Mouse (Mus musculus) Patski (cell line): ENCODE measurements around the gene Notch2. TPM values are rescaled to one million over a fixed set of nuclear protein-coding genes. Genes with fewer than 3 reads are reported as not detected.
A peak's percentile ranks its signal among the peaks of the same experiment; 100 is the strongest.

ENCODE experiments used
- ATAC-seq: fragments of 100-300 bp; one replicate; pipeline ENCODE4 v1.8.0; 2021
- CTCF ChIA-PET: fragments of 350-600 bp; sonication (Branson Sonifier 250); formaldehyde crosslinking; loops from one replicate; lab custom pipeline; 2022; ENCODE audit warnings: inconsistent platforms; lab: Charles Lee
- POLR2A ChIA-PET: fragments of 350-600 bp; sonication (Branson Sonifier 250); formaldehyde crosslinking; loops from one replicate; lab custom pipeline; 2022; ENCODE audit warnings: antibody characterized with exemption, inconsistent platforms; lab: Charles Lee
- DNase-seq: peaks from one replicate; pipeline ENCODE4 v3.0.0-alpha.2; 2011; ENCODE audit warnings: low read depth, low spot score
- H3K27me3 ChIP-seq: fragments of 371-371 bp; one replicate; pipeline ENCODE4 v1.5.1; 2021
- CTCF ChIP-seq: fragments of 100-300 bp; IDR thresholded peaks from one replicate; pipeline ENCODE4 v1.5.1; 2021
- in situ Hi-C: fragments of 300-500 bp; cut with MboI; formaldehyde crosslinking; loops from 3 replicates; pipeline ENCODE4 v1.11.1; 2018; ENCODE audit warnings: low pct_unique_long_range_greater_than_20kb, mixed read lengths
- polyA plus RNA-seq: library from polyadenylated mRNA; unstranded; gene quantifications from one replicate; pipeline ENCODE4 v1.2.3, GENCODE M21; 2021

Gene Notch2
- polyA plus RNA-seq, 1 experiment from 2014 or later: 65.2 TPM

DNA sequence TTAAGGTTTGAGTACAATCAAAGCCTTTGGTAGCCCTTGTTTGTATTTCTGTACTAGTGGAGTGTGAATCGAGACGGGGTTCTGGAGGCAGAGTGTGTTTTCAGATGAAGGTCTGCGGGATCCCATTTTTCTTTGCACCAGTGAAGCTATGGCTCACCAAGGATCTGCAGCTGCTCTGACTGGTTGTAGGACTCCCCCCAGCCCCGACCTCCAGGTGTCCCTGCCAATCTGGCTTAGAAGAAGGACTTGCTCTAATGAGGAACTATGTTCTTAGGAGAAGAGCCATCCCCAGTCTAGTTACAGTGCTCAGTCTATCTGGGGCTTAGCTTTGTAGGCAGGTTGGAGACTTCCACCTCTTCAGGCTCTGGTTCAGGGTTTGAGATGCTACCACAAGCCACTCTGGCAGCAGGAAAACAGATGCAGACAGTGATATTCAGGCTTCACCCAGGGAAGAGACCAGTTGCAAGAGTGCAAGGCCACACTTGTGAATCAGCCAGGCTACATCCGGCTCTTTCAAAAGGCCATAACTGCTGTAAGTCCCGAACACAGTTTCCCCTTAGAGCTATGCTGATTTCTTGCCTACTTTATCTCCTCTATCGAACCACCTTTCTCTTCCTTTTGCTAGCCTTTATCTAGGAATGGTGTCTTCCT lies 4.0 kb upstream of the Notch2 start:
- CTCF ChIA-PET: interaction anchor here (1.6 to 1.7 kb wide), 3 partner anchors 10 to 44 kb away, joined by 3 to 4 read pairs (median 3); no protein-coding TSS in a partner anchor
- in situ Hi-C loops: no loop called here
- no peaks in the 10 kb centered on the region for H3K27me3 ChIP-seq
- POLR2A ChIA-PET: no interaction called here
- ATAC-seq (no peak), DNase-seq (no peak)
- no peak for TF ChIP-seq CTCF

DNA sequence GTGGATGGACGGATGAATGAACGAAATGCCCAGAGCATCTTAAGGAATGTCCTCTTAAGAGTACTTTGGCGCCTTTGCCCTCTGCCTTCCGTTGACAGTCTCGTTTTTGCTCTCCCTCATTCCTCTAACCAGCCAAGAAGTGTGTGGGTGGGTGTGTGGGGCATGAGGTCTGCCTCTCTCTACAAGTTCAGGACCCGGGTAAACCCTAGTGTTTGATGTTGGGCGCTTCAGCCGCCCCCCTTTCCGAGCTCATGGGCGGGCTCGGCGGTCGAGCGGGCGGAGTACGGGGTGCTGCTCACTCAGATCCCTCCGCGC lies 284 bp upstream of the Notch2 start:
- H3K27me3 ChIP-seq: no peaks in the 10 kb centered on the region
- ATAC-seq (peak; percentile 7), DNase-seq (no peak)
- CTCF ChIA-PET: interaction anchor here (0.6 to 1.8 kb wide), 7 partner anchors 18 to 109 kb away, joined by 3 to 5 read pairs (median 4); no protein-coding TSS in a partner anchor
- TF ChIP-seq CTCF: no peak
- in situ Hi-C loops: loop anchor here (5.0 to 10.0 kb wide), 2 partner anchors 76 to 248 kb away; no protein-coding TSS in a partner anchor
- POLR2A ChIA-PET: interaction anchor here (0.9 to 1.7 kb wide), 15 partner anchors 11 to 108 kb away, joined by 3 to 6 read pairs (median 3); no protein-coding TSS in a partner anchor

DNA sequence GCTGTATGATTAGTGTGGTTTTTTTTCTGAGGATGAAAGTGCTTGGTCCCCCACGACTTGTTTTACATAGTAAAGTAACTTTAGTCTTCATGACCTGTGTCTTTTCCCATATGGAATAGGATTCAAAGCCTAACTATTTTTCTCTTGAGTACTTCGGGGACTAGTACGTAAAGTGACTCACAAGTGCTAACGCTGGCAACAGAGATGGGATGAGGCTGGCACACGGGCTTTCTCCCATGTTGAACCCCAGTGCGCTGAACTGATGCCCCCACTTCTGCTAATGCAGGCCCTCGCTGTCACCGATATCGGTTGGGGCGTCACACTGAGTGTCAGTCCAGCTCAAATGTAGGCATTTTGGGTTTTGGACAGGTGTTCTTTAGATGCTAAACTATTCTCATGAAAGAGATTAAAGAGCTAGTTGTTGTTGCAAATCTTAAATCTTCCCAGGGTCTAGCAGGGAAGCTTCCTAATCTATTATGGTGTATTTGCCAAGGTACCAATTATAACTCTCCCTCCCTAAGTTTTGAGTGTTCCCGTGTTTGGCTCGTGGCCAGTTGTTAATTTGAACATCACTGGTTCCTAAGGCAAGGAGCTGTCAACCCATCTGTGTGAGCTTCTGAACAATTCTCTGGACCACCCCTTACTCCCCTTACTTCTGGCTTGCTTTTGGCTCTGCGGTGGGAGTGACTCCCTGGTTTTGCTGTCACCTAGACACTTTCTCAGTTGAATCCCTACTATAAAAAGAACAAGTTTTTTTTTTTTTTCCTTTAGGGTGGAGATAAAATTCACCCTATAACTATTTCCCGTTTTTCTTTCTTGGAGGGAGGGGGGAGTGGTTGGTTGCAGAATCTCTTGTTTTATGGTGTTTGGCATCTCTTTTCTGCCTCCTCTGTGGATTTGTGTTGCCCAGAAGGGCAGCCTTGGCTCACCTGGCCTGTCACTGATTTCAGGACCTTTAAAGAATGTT lies 2.2 kb downstream of the Notch2 start:
- in situ Hi-C loops: loop anchor here (5.0 to 10.0 kb wide), 3 partner anchors 37 to 251 kb away; no protein-coding TSS in a partner anchor
- ChIA-PET CTCF (interaction anchor here (1.0 to 1.5 kb wide), 4 partner anchors 8 to 85 kb away, joined by 3 to 4 read pairs (median 3); no protein-coding TSS in a partner anchor), POLR2A (interaction anchor here (0.6 to 1.3 kb wide), 5 partner anchors 9 to 45 kb away, joined by 3 to 4 read pairs (median 3); no protein-coding TSS in a partner anchor)
- no peak for TF ChIP-seq CTCF
- no peak for DNase-seq
- no peak for ATAC-seq
- no peaks in the 10 kb centered on the region for H3K27me3 ChIP-seq

DNA sequence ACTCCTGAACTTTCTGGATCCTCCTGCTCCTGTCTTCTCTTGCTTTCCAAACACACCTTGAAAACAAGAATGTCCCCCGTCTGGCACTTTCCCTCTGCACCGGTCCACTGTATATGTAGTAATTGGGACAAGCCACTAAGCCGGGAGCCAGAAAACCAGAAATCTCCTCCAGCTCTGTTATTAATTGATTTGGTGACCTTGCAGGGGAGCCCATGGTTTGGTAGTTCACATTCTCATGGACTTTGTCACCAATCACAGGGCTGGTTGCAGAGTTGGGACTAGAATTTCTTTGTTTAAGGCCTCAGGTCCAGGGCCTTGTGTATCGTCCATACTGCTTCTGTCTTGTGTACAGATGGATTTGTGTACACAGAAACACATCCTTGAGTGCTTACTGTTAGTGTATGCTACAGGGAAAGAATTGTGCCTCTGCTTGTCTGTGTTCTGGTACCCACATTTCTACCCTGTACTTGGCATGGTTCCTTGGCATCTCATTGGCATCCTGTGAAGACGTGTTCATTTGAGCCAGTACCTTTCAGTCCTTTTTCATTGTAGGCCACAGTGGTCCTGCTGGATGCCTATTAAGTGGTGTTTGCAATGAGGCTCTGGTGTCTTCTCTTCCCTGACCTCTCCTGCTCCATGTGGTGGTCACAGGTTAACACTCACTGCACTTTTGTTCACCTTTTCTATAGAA lies 3.7 kb downstream of the Notch2 start:
- ATAC-seq (no peak), DNase-seq (no peak)
- TF ChIP-seq CTCF: no peak
- H3K27me3 ChIP-seq: no peaks in the 10 kb centered on the region
- ChIA-PET CTCF (interaction anchor here (0.7 to 1.0 kb wide), 2 partner anchors 86 to 89 kb away, joined by 3 read pairs; no protein-coding TSS in a partner anchor), POLR2A (no interaction called here)
- in situ Hi-C loops: loop anchor here (5.0 to 10.0 kb wide), 3 partner anchors 35 to 252 kb away; no protein-coding TSS in a partner anchor

DNA sequence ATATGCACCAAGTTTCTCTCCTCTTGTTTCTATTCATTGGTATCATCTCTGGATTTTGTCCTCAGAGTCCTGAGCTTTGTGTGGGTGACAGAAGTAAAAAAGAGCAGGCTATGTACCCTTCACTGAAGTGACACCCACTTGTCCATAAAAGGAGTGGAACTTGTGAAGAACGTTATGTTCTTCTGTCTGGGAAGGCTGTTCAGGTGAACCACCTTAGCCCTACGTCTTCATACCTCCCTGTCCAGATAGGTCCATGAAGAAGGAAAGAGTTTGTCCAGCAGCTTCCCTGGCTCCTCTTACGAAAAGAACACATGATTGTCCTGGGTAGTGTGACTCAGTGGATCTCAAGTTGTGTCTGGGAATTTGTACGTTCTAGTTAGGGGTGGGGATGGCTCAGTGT lies 4.9 kb downstream of the Notch2 start:
- DNase-seq (no peak), ATAC-seq (no peak)
- ChIA-PET CTCF (interaction anchor here (1.6 kb wide), 1 partner anchor 8 kb away, joined by 3 read pairs; no protein-coding TSS in a partner anchor), POLR2A (interaction anchor here (0.8 kb wide), 1 partner anchor 14 kb away, joined by 3 read pairs; no protein-coding TSS in a partner anchor)
- in situ Hi-C loops: loop anchor here (5.0 to 10.0 kb wide), 3 partner anchors 34 to 253 kb away; no protein-coding TSS in a partner anchor
- H3K27me3 ChIP-seq: no peaks in the 10 kb centered on the region
- no peak for TF ChIP-seq CTCF

DNA sequence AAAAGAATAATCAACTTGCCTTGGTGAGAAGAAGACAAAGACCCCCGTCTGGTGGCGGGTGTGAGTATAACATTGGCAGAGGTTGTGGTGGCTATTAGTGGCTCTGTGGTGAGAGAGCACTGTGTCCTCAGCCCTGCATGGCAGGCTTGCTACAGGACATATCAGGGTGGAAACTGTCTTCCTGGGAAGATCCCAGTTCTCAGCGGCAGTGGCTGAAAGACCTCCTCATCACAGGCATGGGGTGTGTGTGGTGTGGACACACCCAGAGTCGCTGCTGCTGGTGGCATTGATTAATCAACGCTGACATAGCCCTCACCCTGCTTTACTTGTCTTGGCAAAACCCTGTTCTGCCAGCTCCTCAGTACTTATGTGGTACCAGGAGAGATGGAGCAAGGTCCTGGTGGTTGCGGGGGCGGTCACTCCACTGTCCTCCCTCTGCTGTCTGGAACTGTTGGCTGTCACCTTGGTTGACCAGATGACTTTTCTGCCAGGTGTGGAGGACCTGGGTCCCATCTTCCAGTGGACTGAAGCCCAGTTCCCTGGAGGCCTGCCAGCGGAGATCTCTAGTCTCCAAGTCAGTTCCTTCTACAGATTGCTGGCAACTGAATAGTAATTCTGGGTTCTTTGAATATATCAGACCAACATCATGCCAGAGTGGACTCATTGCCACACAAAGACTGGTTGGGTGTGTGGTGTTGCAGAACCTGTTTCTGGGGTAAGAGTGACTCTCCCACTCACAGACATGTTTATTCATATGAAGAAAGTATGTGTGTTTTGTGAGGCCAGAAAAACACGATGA lies 7.3 kb downstream of the Notch2 start:
- CTCF ChIA-PET: interaction anchor here (1.0 to 1.7 kb wide), 2 partner anchors 25 to 28 kb away, joined by 3 to 5 read pairs; no protein-coding TSS in a partner anchor
- no peak for DNase-seq

DNA sequence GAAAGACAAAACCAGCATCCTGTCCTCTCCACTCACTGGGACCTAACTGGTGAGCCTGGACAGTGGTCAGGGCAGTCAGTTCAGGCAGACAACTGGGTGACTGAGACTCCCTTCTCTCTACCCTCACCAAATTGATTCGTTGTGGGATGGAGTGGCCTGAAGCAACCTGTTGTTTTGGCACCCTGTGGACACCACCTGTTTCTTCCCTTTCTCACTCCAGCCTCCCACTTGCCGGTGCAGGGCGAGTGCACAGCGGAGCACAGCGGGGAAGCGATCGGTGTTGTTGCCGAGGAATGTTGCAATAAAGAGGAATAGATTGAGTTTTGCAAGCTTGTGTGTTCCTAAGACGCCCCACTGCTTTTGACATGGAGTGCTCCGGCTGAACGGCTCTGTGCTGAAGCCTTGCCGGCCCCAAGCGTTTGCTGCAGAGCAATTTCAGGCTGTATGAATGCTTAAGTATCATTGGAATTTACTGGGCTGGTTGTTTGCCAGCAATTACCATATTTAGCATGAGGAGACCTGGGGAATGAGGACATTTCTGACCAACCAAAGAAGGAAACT lies 11.0 kb downstream of the Notch2 start:
- no peak for TF ChIP-seq CTCF
- ATAC-seq (peak; percentile 98), DNase-seq (peak; percentile 99)
- in situ Hi-C loops: no loop called here
- CTCF ChIA-PET: interaction anchor here (0.9 to 1.3 kb wide), 3 partner anchors 9 to 17 kb away, joined by 3 to 4 read pairs (median 4); no protein-coding TSS in a partner anchor
- POLR2A ChIA-PET: interaction anchor here (0.9 to 1.0 kb wide), 3 partner anchors 9 to 26 kb away, joined by 3 to 5 read pairs (median 3); no protein-coding TSS in a partner anchor
- H3K27me3 ChIP-seq: no peaks in the 10 kb centered on the region

More for the DNA sequence above, 7.3 kb downstream of the Notch2 start:
- no peaks in the 10 kb centered on the region for H3K27me3 ChIP-seq
- POLR2A ChIA-PET: no interaction called here
- TF ChIP-seq CTCF: no peak
- no peak for ATAC-seq
- in situ Hi-C loops: no loop called here

DNA sequence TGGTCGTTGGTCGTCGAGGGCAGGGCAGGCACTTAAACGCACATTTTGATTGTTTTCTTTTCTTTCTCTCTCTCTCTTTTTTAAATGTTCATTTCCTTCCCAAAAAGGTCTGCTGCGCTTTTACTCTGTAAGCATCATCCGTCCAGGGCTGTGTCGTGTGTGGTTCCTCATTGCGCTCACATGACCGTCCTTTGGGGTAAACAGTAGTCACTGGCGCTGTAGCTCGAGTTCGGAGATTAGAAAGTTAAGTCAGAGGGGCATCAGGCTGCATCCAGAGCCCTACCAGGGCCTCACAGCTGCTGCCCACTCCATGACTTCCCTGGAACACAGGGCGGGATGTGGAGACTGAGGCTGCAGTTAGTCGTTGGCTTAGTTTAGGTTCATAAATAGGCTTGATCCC lies 12.2 kb downstream of the Notch2 start:
- ATAC-seq (no peak), DNase-seq (no peak)
- ChIA-PET CTCF (interaction anchor here (1.4 to 1.7 kb wide), 4 partner anchors 13 to 35 kb away, joined by 3 to 6 read pairs (median 4); no protein-coding TSS in a partner anchor), POLR2A (interaction anchor here (1.0 to 1.8 kb wide), 3 partner anchors 9 to 38 kb away, joined by 3 to 4 read pairs (median 4); partner anchors contain the start of gene Notch2)
- no peak for TF ChIP-seq CTCF
- in situ Hi-C loops: no loop called here
- no peaks in the 10 kb centered on the region for H3K27me3 ChIP-seq
